Mouse (Mus musculus) liver, embryonic 14.5 days (tissue): Measurements from ENCODE around the gene Gm21954.

ENCODE experiments used
- CTCF ChIP-seq: IDR thresholded peaks from 2 replicates; pipeline ENCODE4 v1.5.1; 2016; ENCODE audit warnings: antibody characterized with exemption, low read depth, control low read depth
- EP300 ChIP-seq: IDR thresholded peaks from 2 replicates; pipeline ENCODE4 v1.6.1; 2016; ENCODE audit warnings: antibody characterized with exemption, low read depth

- TF ChIP-seq CTCF (no peak), EP300 (no peak)
These were observed 7.8 kb downstream of the Gm21954 start for GRCm38 (mm10) chr3:55464226-55464625.
